Mouse (Mus musculus): Measurements from ENCODE around the gene Gadd45b.

GRCm38 (mm10) chr10:80948570-80948969 is 18.7 kb downstream of the Gadd45b start:
- no peak for TF ChIP-seq CTCF (IDR thresholded peaks at IDR 0.05; ENCODE audit: low read depth)
- TF ChIP-seq EP300 (IDR thresholded peaks at IDR 0.05; ENCODE audit: low read depth) = no peak
